Mouse (Mus musculus) erythroblast, adult 5-6 weeks (primary cell): Measurements from ENCODE around the gene Vmn1r225. TPM values are rescaled to one million over a fixed set of nuclear protein-coding genes. Genes with fewer than 3 reads are reported as not detected.
"Not testable (repeated sequence)": the region's sequence is repeated elsewhere in the genome, so short reads cannot be mapped to it uniquely, and the experiment has no call there.

Experiments
- ATAC-seq: replicated peaks from 2 replicates; pipeline ENCODE4 v1.8.0; 2016; ENCODE audit warnings: moderate number of reproducible peaks, mild to moderate bottlenecking, moderate TSS enrichment, inconsistent platforms; ENCODE audit not compliant: poor library complexity, low FRiP score, severe bottlenecking
- total RNA-seq, 2 experiments: library from RNA; stranded (forward) in 1 of 2; stranded (reverse) in 1 of 2; fragments of 150-400 nt in 1 of 2; fragments of 200-764, 138-1000 nt in 1 of 2; gene quantifications; 2 replicates each; pipeline versions ENCODE4 v1.2.3 to v1.2.4; 2015 to 2017; ENCODE audit warnings: low replicate concordance in 2 of 2

Vmn1r225 gene
- total RNA-seq (2015; ENCODE audit: low replicate concordance) (not detected in 2 replicates), total RNA-seq (2017; ENCODE audit: low replicate concordance) (not detected in 2 replicates)

DNA sequence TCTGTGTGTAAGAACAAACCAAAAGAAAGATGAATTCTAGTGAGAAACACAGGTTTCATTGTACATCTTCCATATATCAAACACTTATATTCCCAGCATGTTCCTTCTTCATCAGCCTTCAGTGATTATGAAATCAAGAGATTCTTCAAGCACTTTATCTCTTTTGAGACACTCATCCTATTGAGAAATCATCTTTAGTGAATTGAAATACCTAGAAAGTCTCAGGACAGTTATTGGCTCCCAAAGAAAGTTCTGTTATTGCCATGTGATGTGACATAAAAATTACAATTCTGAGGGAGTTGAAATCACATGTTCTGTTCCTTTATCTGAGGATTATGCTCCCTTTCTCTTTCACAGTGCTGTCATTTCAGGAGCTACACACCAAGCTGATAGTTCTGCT is at the start of gene Vmn1r225:
Vmn1r225 (plus strand) TSS at position 301 of the 400 bp plus-strand sequence.
- no peak for ATAC-seq

DNA sequence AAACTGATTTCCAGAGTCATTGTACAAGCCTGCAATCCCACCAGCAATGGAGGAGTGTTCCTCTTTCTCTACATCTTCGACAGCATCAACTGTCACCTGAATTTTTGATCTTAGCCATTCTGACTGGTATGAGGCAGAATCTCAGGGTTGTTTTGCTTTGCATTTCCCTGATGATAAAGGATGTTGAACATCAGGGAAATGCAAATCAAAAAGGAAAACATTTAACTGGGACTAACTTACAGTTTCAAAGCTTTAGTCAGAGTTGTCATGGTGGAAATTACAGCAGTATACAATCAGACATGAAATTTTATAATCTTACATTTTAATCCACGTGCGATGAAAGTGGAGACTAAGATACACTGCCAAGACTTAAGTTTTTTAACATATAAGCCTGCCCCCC is 24.6 kb upstream of the Vmn1r225 start:
- no peak for ATAC-seq

DNA sequence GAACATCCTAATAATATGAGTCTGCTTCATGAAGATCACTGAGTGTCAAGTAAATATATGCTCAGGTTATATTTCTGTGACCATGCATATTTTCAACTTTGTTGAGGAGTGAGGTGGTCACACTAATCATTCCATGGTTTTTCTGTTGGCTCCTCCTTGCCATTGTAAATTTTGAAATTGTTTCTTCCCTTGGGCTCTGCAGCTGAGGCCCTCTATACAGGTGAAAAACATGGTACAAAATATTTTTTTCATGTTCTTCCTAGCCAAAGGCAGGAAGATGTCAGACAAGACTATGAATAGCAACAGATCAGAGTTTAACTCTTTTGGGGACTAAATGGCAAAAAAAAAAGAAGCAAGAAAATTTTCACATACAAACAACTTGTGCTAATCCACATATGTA is 16.7 kb upstream of the Vmn1r225 start, which contains the start of gene Vmn2r108:
Vmn2r108 (minus strand) TSS at position 101 of the 400 bp plus-strand sequence.
- no peak for ATAC-seq

DNA sequence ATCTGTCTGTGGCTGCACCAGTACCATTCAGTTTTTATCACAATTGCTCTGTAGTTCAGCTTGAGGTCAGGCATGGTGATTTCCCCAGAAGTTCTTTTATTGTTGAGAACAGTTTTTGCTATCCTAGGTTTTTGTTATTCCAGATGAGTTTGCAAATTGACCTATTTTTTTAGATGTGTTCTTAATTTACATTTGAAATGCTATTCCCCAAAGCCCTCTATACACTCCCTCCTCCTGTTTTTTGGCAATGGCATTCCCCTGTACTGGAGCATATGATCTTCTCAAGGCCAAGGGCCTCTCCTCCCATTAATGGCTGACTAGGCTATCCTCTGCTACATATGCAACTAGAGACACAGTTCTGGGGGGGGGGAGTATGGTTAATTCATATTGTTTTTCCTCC is 10.3 kb downstream of the Vmn1r225 start:
- ATAC-seq: not testable (repeated sequence)

Other genes starting within 250 kb of the Vmn1r225 start
- gene Vmn2r106, start 212.6 kb upstream of the Vmn1r225 start, total RNA-seq (2015; ENCODE audit: low replicate concordance): not detected in 2 replicates
- gene Vmn2r106, start 212.6 kb upstream of the Vmn1r225 start, total RNA-seq (2017; ENCODE audit: low replicate concordance): 0.26 TPM in 1 of 2 replicates, not detected in the other
- not detected in 2 replicates for gene Vmn2r107, start 152.9 kb upstream of the Vmn1r225 start, total RNA-seq (2015; ENCODE audit: low replicate concordance)
- gene Vmn2r107, start 152.9 kb upstream of the Vmn1r225 start, total RNA-seq (2017; ENCODE audit: low replicate concordance): 0.14 TPM in 1 of 2 replicates, not detected in the other
- gene Vmn1r224, start 84.0 kb upstream of the Vmn1r225 start, total RNA-seq (2015; ENCODE audit: low replicate concordance): not detected in 2 replicates
- gene Vmn1r224, start 84.0 kb upstream of the Vmn1r225 start, total RNA-seq (2017; ENCODE audit: low replicate concordance): 0.14 TPM in 1 of 2 replicates, not detected in the other
- not detected in 2 replicates for gene Vmn2r108, start 16.8 kb upstream of the Vmn1r225 start, total RNA-seq (2015; ENCODE audit: low replicate concordance)
- gene Vmn2r108, start 16.8 kb upstream of the Vmn1r225 start, total RNA-seq (2017; ENCODE audit: low replicate concordance): not detected in 2 replicates
- gene Vmn2r109, start 66.6 kb downstream of the Vmn1r225 start, total RNA-seq (2015; ENCODE audit: low replicate concordance): not detected in 2 replicates
- not detected in 2 replicates for gene Vmn2r109, start 66.6 kb downstream of the Vmn1r225 start, total RNA-seq (2017; ENCODE audit: low replicate concordance)
- gene Vmn2r110, start 98.3 kb downstream of the Vmn1r225 start, total RNA-seq (2015; ENCODE audit: low replicate concordance): not detected in 2 replicates
- gene Vmn2r110, start 98.3 kb downstream of the Vmn1r225 start, total RNA-seq (2017; ENCODE audit: low replicate concordance): not detected in 2 replicates
- gene Fpr-rs3, start 126.7 kb downstream of the Vmn1r225 start, total RNA-seq (2015; ENCODE audit: low replicate concordance): not detected in 2 replicates
- not detected in 2 replicates for gene Fpr-rs3, start 126.7 kb downstream of the Vmn1r225 start, total RNA-seq (2017; ENCODE audit: low replicate concordance)
- not detected in 2 replicates for gene Vmn1r226, start 184.7 kb downstream of the Vmn1r225 start, total RNA-seq (2015; ENCODE audit: low replicate concordance)
- gene Vmn1r226, start 184.7 kb downstream of the Vmn1r225 start, total RNA-seq (2017; ENCODE audit: low replicate concordance): not detected in 2 replicates
- not detected in 2 replicates for gene Vmn1r227, start 231.7 kb downstream of the Vmn1r225 start, total RNA-seq (2015; ENCODE audit: low replicate concordance)
- gene Vmn1r227, start 231.7 kb downstream of the Vmn1r225 start, total RNA-seq (2017; ENCODE audit: low replicate concordance): not detected in 2 replicates